Mouse (Mus musculus): Measurements from ENCODE around the gene Bad.

GRCm38 (mm10) chr19:6916496-6916895 lies 25.2 kb upstream of the Bad start:
- no peak for TF ChIP-seq POLR2A (IDR thresholded peaks at IDR 0.05; ENCODE audit: extremely low read depth, insufficient read depth, low read length)
- TF ChIP-seq CTCF (IDR thresholded peaks at IDR 0.05; ENCODE audit: low read depth, low read length): no peak
